Mouse (Mus musculus): ENCODE results near the gene Cuedc2.

The Cuedc2 gene

GRCm38 (mm10) chr19:46308706-46309435, 29.6 kb downstream of the Cuedc2 start:
- Histone ChIP-seq H3K27me3 (ENCODE audit: control insufficient read depth, insufficient read depth, low read length, poor library complexity, severe bottlenecking) (no peaks in the 10 kb centered on the region), H3K36me3 (ENCODE audit: control insufficient read depth, insufficient read depth, low read length, poor library complexity, severe bottlenecking) (peaks cover 47% of the 10 kb centered on the region)
- DNase-seq (ENCODE audit: low read depth, low spot score) = peak; percentile 94

GRCm38 (mm10) chr19:46308303-46308702, 30.2 kb downstream of the Cuedc2 start:
- Histone ChIP-seq H3K36me3 (ENCODE audit: control insufficient read depth, insufficient read depth, low read length, poor library complexity, severe bottlenecking) (peaks cover 47% of the 10 kb centered on the region), H3K27me3 (ENCODE audit: control insufficient read depth, insufficient read depth, low read length, poor library complexity, severe bottlenecking) (no peaks in the 10 kb centered on the region)
- no peak for DNase-seq (ENCODE audit: low read depth, low spot score)

DNA sequence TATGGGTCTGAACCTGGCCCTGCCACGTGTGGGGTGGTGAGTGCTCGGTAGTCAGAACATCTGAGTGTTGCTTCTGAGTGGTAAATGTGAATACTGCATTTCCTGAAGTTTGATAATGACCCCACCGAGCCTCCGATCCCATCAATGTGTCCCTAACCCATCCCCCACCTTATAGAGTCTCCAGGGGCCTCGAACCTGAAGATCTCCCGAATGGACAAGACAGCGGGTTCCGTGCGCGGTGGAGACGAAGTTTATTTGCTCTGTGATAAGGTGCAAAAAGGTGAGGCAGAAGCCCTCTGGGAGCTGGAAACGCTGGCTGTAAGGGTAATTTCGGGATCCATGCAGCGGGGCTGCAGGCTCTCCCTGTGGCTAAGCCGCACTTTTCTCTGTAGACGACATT, 30.7 kb downstream of the Cuedc2 start:
- DNase-seq (ENCODE audit: low read depth, low spot score) = no peak
- peaks cover 46% of the 10 kb centered on the region for H3K36me3 ChIP-seq (ENCODE audit: control insufficient read depth, insufficient read depth, low read length, poor library complexity, severe bottlenecking)
- H3K27me3 ChIP-seq (ENCODE audit: control insufficient read depth, insufficient read depth, low read length, poor library complexity, severe bottlenecking) = no peaks in the 10 kb centered on the region

- peaks cover 40% of the 10 kb centered on the region for H3K36me3 ChIP-seq (ENCODE audit: control insufficient read depth, insufficient read depth, low read length, poor library complexity, severe bottlenecking)
- no peak for DNase-seq (ENCODE audit: low read depth, low spot score)
- H3K27me3 ChIP-seq (ENCODE audit: control insufficient read depth, insufficient read depth, low read length, poor library complexity, severe bottlenecking) = no peaks in the 10 kb centered on the region
Observed at GRCm38 (mm10) chr19:46306751-46307289, 31.7 kb downstream of the Cuedc2 start.

- H3K36me3 ChIP-seq (ENCODE audit: control insufficient read depth, insufficient read depth, low read length, poor library complexity, severe bottlenecking) = peaks cover 35% of the 10 kb centered on the region
- H3K27me3 ChIP-seq (ENCODE audit: control insufficient read depth, insufficient read depth, low read length, poor library complexity, severe bottlenecking) = no peaks in the 10 kb centered on the region
- DNase-seq (ENCODE audit: low read depth, low spot score) = no peak
Observed at GRCm38 (mm10) chr19:46306268-46306610, 32.3 kb downstream of the Cuedc2 start.

DNA sequence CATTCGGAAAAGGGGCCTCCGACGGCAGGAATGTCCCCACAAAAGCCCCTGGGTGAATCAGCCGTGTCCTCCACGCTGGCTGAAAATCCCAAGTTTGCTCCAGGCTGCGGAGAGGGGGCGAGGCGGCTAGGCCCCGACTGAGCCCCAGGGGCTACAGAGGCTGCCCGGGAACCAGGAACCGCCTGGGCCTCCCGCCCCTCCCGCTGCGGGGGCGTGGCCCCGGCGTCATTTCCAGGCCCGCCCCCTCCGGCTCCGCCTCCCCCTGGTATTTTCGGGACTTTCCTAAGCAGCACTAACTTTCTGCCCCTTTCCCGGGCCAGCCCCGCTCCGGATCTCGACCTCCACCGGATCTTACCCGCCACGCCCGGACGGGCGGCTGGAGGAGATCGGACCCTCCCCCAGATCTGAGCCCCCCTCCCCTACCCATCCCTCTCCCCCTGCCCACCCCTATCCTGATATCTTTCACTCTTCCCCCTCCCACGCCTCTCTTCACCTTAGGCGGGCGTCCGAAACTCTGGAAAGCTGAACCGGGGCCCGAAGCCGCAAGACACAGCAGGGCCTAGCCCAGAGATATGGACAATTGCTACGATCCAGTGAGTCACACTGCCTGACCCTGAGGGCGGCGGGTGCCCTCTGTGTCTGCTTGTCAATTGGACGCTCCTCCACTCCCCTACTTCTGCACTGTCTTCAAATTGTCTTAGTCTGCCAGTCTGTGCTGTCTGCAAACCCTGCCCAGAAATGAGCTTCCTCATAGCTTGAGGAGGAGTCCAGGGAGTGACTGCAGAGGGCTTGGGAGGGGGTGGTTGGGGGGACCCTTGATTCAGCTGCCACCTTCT, 32.9 kb downstream of the Cuedc2 start:
- no peaks in the 10 kb centered on the region for H3K27me3 ChIP-seq (ENCODE audit: control insufficient read depth, insufficient read depth, low read length, poor library complexity, severe bottlenecking)
- peaks cover 31% of the 10 kb centered on the region for H3K36me3 ChIP-seq (ENCODE audit: control insufficient read depth, insufficient read depth, low read length, poor library complexity, severe bottlenecking)
- peak; percentile 96 for DNase-seq (ENCODE audit: low read depth, low spot score)

DNA sequence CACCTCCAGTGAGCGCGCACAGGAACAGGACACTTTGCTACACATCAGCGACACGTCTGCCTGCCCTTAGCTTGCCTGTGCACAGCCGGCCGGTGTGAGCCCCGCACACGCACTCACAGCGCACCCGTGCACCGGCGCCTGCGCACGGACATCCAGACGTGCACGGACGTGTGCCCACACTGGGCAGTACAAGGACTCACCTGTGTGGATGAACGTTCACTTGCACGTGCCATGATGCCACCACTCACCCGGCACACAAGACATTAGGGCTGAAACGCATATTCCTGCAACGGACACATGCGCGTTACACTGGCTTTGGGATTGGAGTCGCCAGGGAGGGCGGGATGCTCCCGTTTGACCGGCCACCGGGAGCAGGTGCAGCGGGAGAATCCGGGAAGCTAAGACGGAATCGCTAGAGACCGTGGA, 33.6 kb downstream of the Cuedc2 start:
- no peak for DNase-seq (ENCODE audit: low read depth, low spot score)

DNA sequence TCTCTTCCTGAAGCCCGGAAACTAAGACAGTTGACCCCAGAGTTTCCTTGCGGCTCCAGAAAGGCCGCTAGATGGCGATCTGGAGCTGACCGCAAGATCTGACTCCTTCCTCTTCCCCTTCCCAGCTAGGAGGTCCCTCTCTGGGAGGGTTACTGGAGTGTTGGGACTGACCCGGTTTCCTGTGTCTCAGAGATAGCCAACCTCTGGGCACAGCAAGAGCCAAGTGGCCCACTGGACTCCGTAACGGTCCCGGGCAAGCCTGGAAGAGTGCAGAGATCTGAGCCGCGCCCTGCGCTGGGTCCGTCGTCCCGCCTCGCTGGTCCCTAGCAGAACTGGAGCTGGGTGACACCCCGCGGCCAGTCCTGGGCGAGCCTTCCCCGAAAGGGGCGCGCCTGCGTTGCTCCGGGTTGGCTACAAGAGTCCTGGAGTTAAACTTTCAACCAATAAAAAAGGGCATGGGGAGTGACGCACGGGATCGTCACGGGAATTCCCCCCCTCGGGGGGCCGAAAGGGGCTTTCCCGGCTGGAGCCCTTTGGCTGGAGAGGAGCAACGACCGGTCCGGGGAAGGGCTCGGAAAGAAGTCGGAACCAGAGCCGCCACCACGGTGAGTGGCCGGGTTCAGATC, 34.2 kb downstream of the Cuedc2 start, which contains the start of gene Nfkb2:
Nfkb2 (plus strand) TSS at position 105 of the 626 bp plus-strand sequence.
- peak; percentile 98 for DNase-seq (ENCODE audit: low read depth, low spot score)
- Histone ChIP-seq H3K27me3 (ENCODE audit: control insufficient read depth, insufficient read depth, low read length, poor library complexity, severe bottlenecking) (no peaks in the 10 kb centered on the region), H3K36me3 (ENCODE audit: control insufficient read depth, insufficient read depth, low read length, poor library complexity, severe bottlenecking) (peaks cover 18% of the 10 kb centered on the region)

More for the DNA sequence above, 33.6 kb downstream of the Cuedc2 start:
- Histone ChIP-seq H3K36me3 (ENCODE audit: control insufficient read depth, insufficient read depth, low read length, poor library complexity, severe bottlenecking) (peaks cover 24% of the 10 kb centered on the region), H3K27me3 (ENCODE audit: control insufficient read depth, insufficient read depth, low read length, poor library complexity, severe bottlenecking) (no peaks in the 10 kb centered on the region)

- H3K27me3 ChIP-seq (ENCODE audit: control insufficient read depth, insufficient read depth, low read length, poor library complexity, severe bottlenecking) = no peaks in the 10 kb centered on the region
- DNase-seq (ENCODE audit: low read depth, low spot score) = peak; percentile 54
- peaks cover 15% of the 10 kb centered on the region for H3K36me3 ChIP-seq (ENCODE audit: control insufficient read depth, insufficient read depth, low read length, poor library complexity, severe bottlenecking)
Observed at GRCm38 (mm10) chr19:46303251-46304215, 35.0 kb downstream of the Cuedc2 start.

DNA sequence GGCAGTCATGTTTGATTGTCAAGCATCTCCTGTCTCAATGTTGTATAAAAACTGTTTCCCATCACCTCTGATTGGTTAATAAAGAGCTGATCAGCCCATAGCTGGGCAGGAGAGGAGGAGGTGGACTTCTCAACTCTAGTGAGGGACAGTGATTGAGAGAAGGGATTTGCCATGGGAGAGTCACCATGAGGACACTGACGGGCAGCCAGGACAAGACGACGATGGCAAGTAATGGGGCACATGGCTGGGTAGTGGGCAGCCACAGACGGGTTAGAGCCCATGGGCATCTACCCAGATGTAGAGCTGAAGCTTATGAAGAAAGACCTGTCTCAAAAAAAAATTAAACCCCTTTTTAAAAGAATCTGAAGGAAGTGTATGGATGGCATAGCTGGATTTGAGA, 36.0 kb downstream of the Cuedc2 start:
- Histone ChIP-seq H3K27me3 (ENCODE audit: control insufficient read depth, insufficient read depth, low read length, poor library complexity, severe bottlenecking) (no peaks in the 10 kb centered on the region), H3K36me3 (ENCODE audit: control insufficient read depth, insufficient read depth, low read length, poor library complexity, severe bottlenecking) (peaks cover 6% of the 10 kb centered on the region; the same call in 1 of the 2 replicates)
- no peak for DNase-seq (ENCODE audit: low read depth, low spot score)

- H3K27me3 ChIP-seq (ENCODE audit: control insufficient read depth, insufficient read depth, low read length, poor library complexity, severe bottlenecking) = no peaks in the 10 kb centered on the region
- no peaks in the 10 kb centered on the region for H3K36me3 ChIP-seq (ENCODE audit: control insufficient read depth, insufficient read depth, low read length, poor library complexity, severe bottlenecking)
- no peak for DNase-seq (ENCODE audit: low read depth, low spot score)
Observed at GRCm38 (mm10) chr19:46300294-46301045, 38.0 kb downstream of the Cuedc2 start.

- no peaks in the 10 kb centered on the region for H3K27me3 ChIP-seq (ENCODE audit: control insufficient read depth, insufficient read depth, low read length, poor library complexity, severe bottlenecking)
- H3K36me3 ChIP-seq (ENCODE audit: control insufficient read depth, insufficient read depth, low read length, poor library complexity, severe bottlenecking) = no peaks in the 10 kb centered on the region
- DNase-seq (ENCODE audit: low read depth, low spot score) = no peak
Observed at GRCm38 (mm10) chr19:46296938-46297337, 41.6 kb downstream of the Cuedc2 start.

DNA sequence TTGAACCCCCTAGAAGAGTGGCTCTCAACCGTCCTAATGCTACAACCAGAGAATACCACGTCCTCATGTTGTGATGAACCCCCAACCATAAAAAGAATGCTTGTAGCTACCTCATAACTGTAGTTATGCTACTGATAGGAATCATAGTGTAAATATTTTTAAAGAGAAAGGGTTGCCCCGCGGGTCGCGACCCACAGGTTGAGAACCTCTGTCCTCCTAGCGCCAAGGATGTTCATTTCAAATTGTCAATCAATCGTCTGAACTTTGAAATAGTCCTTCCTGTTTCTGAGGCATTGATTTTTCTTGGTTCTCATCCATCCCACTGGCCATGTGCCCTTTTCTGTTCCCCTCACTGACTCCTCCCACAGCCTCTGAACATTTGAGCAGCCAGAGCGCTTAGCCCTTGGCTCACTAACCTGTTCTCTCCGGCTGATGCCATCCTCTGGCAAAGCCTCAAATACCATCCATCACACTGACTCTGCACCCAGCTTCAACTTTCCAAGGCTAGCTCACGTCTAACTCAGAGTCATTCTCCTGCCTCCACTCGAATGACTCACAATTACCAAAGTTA, 47.9 kb downstream of the Cuedc2 start:
- no peak for DNase-seq (ENCODE audit: low read depth, low spot score)
- Histone ChIP-seq H3K36me3 (ENCODE audit: control insufficient read depth, insufficient read depth, low read length, poor library complexity, severe bottlenecking) (no peaks in the 10 kb centered on the region; the same call in 1 of the 2 replicates), H3K27me3 (ENCODE audit: control insufficient read depth, insufficient read depth, low read length, poor library complexity, severe bottlenecking) (no peaks in the 10 kb centered on the region)
